Comparison of ENCODE assay signal across 14 mouse cellular contexts in genomic region chr13:44329161-44329560, GRCm38 (mm10).
DNase-seq lines count a peak whose midpoint lies in the region; ATAC-seq and TF ChIP-seq lines count a peak whose summit lies in the region.
"Had no signal": no experiment of that assay in that cellular context is flagged by ENCODE, and none has a peak within 500 bp of the region (broad histone marks: within the 10 kb centered on the region; RNA-seq: fewer than 3 reads in every experiment).

No protein-coding gene starts in this region.

- no peak overlapping the region for H3K27ac ChIP-seq in heart, embryonic 12.5 days (ENCODE audit: poor library complexity, severe bottlenecking)
- H3K27ac ChIP-seq in lung, postnatal 0 days (ENCODE audit: low read length) = no peak overlapping the region
- no peak overlapping the region; the same call in 1 of the 2 replicates for H3K27ac ChIP-seq in heart, postnatal 0 days (ENCODE audit: low read depth)
- H3K27ac ChIP-seq in midbrain, embryonic 15.5 days = no peak overlapping the region
- H3K27ac ChIP-seq: hindbrain, postnatal 0 days; neural tube, embryonic 13.5 days had no signal

- no peaks in the 10 kb centered on the region for H3K36me3 ChIP-seq in heart, embryonic 12.5 days
- H3K36me3 ChIP-seq in lung, postnatal 0 days (ENCODE audit: insufficient read depth, low read length) = no peaks in the 10 kb centered on the region
- no peaks in the 10 kb centered on the region for H3K36me3 ChIP-seq in heart, postnatal 0 days (replicated peaks; ENCODE audit: control insufficient read depth, insufficient read depth, low read length)
- H3K36me3 ChIP-seq in midbrain, embryonic 15.5 days (replicated peaks) = no peaks in the 10 kb centered on the region
- H3K36me3 ChIP-seq: neural tube, embryonic 13.5 days had no signal

- ATAC-seq in heart, embryonic 12.5 days (ENCODE audit: insufficient number of reproducible peaks, low FRiP score) = no peak
- peak; percentile 76 for ATAC-seq in lung, postnatal 0 days
- ATAC-seq in heart, postnatal 0 days (ENCODE audit: insufficient read depth, low read depth) = peak; percentile 39; the same call in 1 of the 2 replicates
- no peak for ATAC-seq in megakaryocyte progenitor cell, adult 5-6 weeks (replicated peaks; ENCODE audit: poor library complexity)
- ATAC-seq in midbrain, embryonic 15.5 days (replicated peaks) = no peak
- ATAC-seq: forebrain, postnatal 0 days; hindbrain, postnatal 0 days had no signal

- H3K4me2 ChIP-seq in heart, embryonic 12.5 days = no peak overlapping the region
- no peak overlapping the region for H3K4me2 ChIP-seq in lung, postnatal 0 days (replicated peaks; ENCODE audit: low read depth, low read length)
- H3K4me2 ChIP-seq in heart, postnatal 0 days (ENCODE audit: low read depth, low read length) = no peak overlapping the region
- H3K4me2 ChIP-seq in midbrain, embryonic 15.5 days = no peak overlapping the region
- H3K4me2 ChIP-seq: neural tube, embryonic 13.5 days had no signal

- no peak for TF ChIP-seq CTCF in lung, postnatal 0 days (IDR thresholded peaks at IDR 0.05)
- TF ChIP-seq CTCF in heart, postnatal 0 days (IDR thresholded peaks at IDR 0.05; ENCODE audit: low read depth) = no peak

- 55% methylated on average over 4 of the region's 4 CpGs for WGBS in heart, embryonic 12.5 days
- 62% methylated on average over 4 of the region's 4 CpGs for WGBS in lung, postnatal 0 days
- WGBS in heart, postnatal 0 days = 58% methylated on average over 4 of the region's 4 CpGs
- WGBS in midbrain, embryonic 15.5 days = 85% methylated on average over 4 of the region's 4 CpGs

- no peak overlapping the region for H3K4me3 ChIP-seq in heart, embryonic 12.5 days
- no peak overlapping the region for H3K4me3 ChIP-seq in lung, postnatal 0 days (ENCODE audit: low read depth, low read length)
- no peak overlapping the region for H3K4me3 ChIP-seq in heart, postnatal 0 days (ENCODE audit: low read depth, low read length)
- no peak overlapping the region for H3K4me3 ChIP-seq in midbrain, embryonic 15.5 days
- H3K4me3 ChIP-seq: neural tube, embryonic 13.5 days had no signal

- no peaks in the 10 kb centered on the region for H3K27me3 ChIP-seq in heart, embryonic 12.5 days (replicated peaks)
- no peaks in the 10 kb centered on the region for H3K27me3 ChIP-seq in lung, postnatal 0 days (replicated peaks; ENCODE audit: insufficient read depth, low read length)
- no peaks in the 10 kb centered on the region for H3K27me3 ChIP-seq in heart, postnatal 0 days (ENCODE audit: control insufficient read depth, insufficient read depth, low read length)
- H3K27me3 ChIP-seq in midbrain, embryonic 15.5 days (replicated peaks) = no peaks in the 10 kb centered on the region
- H3K27me3 ChIP-seq: CH12.LX; neural tube, embryonic 13.5 days had no signal

- H3K9ac ChIP-seq in heart, embryonic 12.5 days = no peak overlapping the region
- H3K9ac ChIP-seq in lung, postnatal 0 days (replicated peaks; ENCODE audit: low read depth) = no peak overlapping the region
- H3K9ac ChIP-seq in heart, postnatal 0 days (replicated peaks; ENCODE audit: low read depth, low read length) = no peak overlapping the region
- H3K9ac ChIP-seq in midbrain, embryonic 15.5 days = no peak overlapping the region
- H3K9ac ChIP-seq: forebrain, postnatal 0 days; neural tube, embryonic 13.5 days had no signal

- peak; percentile 97 for DNase-seq in heart, adult 11 months
- DNase-seq in lung, postnatal 0 days (ENCODE audit: low spot score) = peak; percentile 58
- DNase-seq in lung, postnatal 14 days = no peak
- peak; percentile 41 for DNase-seq in heart, postnatal 0 days (ENCODE audit: low spot score)
- DNase-seq: cerebellum, postnatal 14 days; forebrain, postnatal 0 days; lung, adult 2 months; thymus, postnatal 14 days had no signal

- no peak; the same call in 1 of the 2 replicates for TF ChIP-seq EP300 in lung, postnatal 0 days (IDR thresholded peaks at IDR 0.05)
- TF ChIP-seq EP300 in heart, postnatal 0 days (IDR thresholded peaks at IDR 0.05; ENCODE audit: low read depth) = no peak

- no peaks in the 10 kb centered on the region for H3K9me3 ChIP-seq in heart, embryonic 12.5 days (replicated peaks)
- H3K9me3 ChIP-seq in lung, postnatal 0 days (ENCODE audit: low read length) = no peaks in the 10 kb centered on the region
- no peaks in the 10 kb centered on the region for H3K9me3 ChIP-seq in heart, postnatal 0 days (replicated peaks; ENCODE audit: control insufficient read depth, low read length)
- H3K9me3 ChIP-seq in midbrain, embryonic 15.5 days = no peaks in the 10 kb centered on the region
- H3K9me3 ChIP-seq: neural tube, embryonic 13.5 days had no signal

- 0 out of 2 replicates have a peak, but pooled peaks cover 4% of the 10 kb centered on the region for H3K4me1 ChIP-seq in heart, embryonic 12.5 days (replicated peaks)
- H3K4me1 ChIP-seq in lung, postnatal 0 days (ENCODE audit: insufficient read depth, low read depth, low read length) = no peaks in the 10 kb centered on the region
- H3K4me1 ChIP-seq in heart, postnatal 0 days (ENCODE audit: control insufficient read depth, insufficient read depth) = no peaks in the 10 kb centered on the region
- H3K4me1 ChIP-seq in midbrain, embryonic 15.5 days = no peaks in the 10 kb centered on the region

Comparison
In these comparisons a context has a peak if more than half of its experiments do, and no peak if none do; other contexts are left out.
1. ATAC-seq: peak in lung, postnatal 0 days (single experiment) and heart, postnatal 0 days (single experiment); none in heart, embryonic 12.5 days (single experiment), megakaryocyte progenitor cell, adult 5-6 weeks (single experiment) and midbrain, embryonic 15.5 days (single experiment).